Mouse (Mus musculus) embryonic facial prominence, embryonic 11.5 days (tissue): ENCODE measurements around the gene Krt4. TPM values are rescaled to one million over a fixed set of nuclear protein-coding genes. Genes with fewer than 3 reads are reported as not detected.

Experiments used
- ATAC-seq: fragments of 200-750 bp; cut with Nextera tagmentation; replicated peaks from 2 replicates; pipeline ENCODE4 v1.8.0; 2017; ENCODE audit warnings: low read depth; ENCODE audit not compliant: insufficient number of reproducible peaks, low FRiP score, low TSS enrichment
- DNase-seq: peaks from one replicate; pipeline ENCODE4 v3.0.0-alpha.2; 2015; ENCODE audit warnings: low spot score
- H3K27ac ChIP-seq: fragments of 300-500 bp; sonication (generic); replicated peaks from 2 replicates; pipeline ENCODE4 v1.5.1; 2014; ENCODE audit warnings: mild to moderate bottlenecking, low read depth, low read length, control low read depth
- H3K27me3 ChIP-seq: fragments of 300-500 bp; sonication (generic); 2 replicates; pipeline ENCODE4 v1.6.1; 2014; ENCODE audit warnings: mild to moderate bottlenecking, low read length, moderate library complexity, mixed read lengths; ENCODE audit not compliant: control insufficient read depth, insufficient read depth
- H3K36me3 ChIP-seq: fragments of 300-500 bp; sonication (generic); replicated peaks from 2 replicates; pipeline ENCODE4 v1.6.1; 2014; ENCODE audit warnings: low read depth, mild to moderate bottlenecking, low read length, moderate library complexity, mixed read lengths; ENCODE audit not compliant: control insufficient read depth, insufficient read depth
- H3K4me1 ChIP-seq: fragments of 300-500 bp; sonication (generic); 2 replicates; pipeline ENCODE4 v1.6.1; 2014; ENCODE audit warnings: low read length, mixed read lengths; ENCODE audit not compliant: control insufficient read depth, insufficient read depth
- H3K4me2 ChIP-seq: fragments of 300-500 bp; sonication (generic); 2 replicates; pipeline ENCODE4 v1.6.1; 2014; ENCODE audit warnings: low read depth, mild to moderate bottlenecking, control low read depth, low read length, moderate library complexity
- H3K4me3 ChIP-seq: fragments of 300-500 bp; sonication (generic); 2 replicates; pipeline ENCODE4 v1.5.1; 2014; ENCODE audit warnings: low read depth, low read length, control low read depth
- H3K9ac ChIP-seq: fragments of 300-500 bp; sonication (generic); replicated peaks from 2 replicates; pipeline ENCODE4 v1.6.1; 2014; ENCODE audit warnings: mild to moderate bottlenecking, control low read depth, low read length
- H3K9me3 ChIP-seq: fragments of 300-500 bp; sonication (generic); replicated peaks from 2 replicates; pipeline ENCODE4 v1.6.1; 2016; ENCODE audit warnings: mild to moderate bottlenecking, low read length, inconsistent platforms, mixed read lengths; ENCODE audit not compliant: control insufficient read depth
- WGBS: fragments of 180-500 bp; shearing (Covaris S2); extraction: QIAGEN DNeasy Blood & Tissue Kit; methylation state at CpG from one replicate; pipeline ENCODE4 v1.1.7; 2014; 5-methylcytosine and 5-hydroxymethylcytosine counted together
- polyA plus RNA-seq: library from polyadenylated mRNA; unstranded; fragments of >200 nt; fragmentation: Nextera tagmentation; extraction: Ambion mirVana; gene quantifications from 2 replicates; pipeline ENCODE4 v1.2.1, GENCODE M21; 2014

Gene Krt4
- polyA plus RNA-seq, 1 experiment from 2014 or later = not detected

GRCm38 (mm10) chr15:101941948-101942347 lies 17.4 kb upstream of the Krt4 start:
- 46% methylated on average over 8 of the region's 8 CpGs for WGBS
- H3K9ac ChIP-seq = no peak overlapping the region
- H3K4me1 ChIP-seq = no peaks in the 10 kb centered on the region
- ATAC-seq (no peak), DNase-seq (no peak)
- H3K27me3 ChIP-seq = no peaks in the 10 kb centered on the region
- no peak overlapping the region for H3K4me2 ChIP-seq
- no peak overlapping the region for H3K4me3 ChIP-seq
- no peaks in the 10 kb centered on the region for H3K9me3 ChIP-seq
- H3K27ac ChIP-seq = no peak overlapping the region
- H3K36me3 ChIP-seq = no peaks in the 10 kb centered on the region

- no peak for DNase-seq
Observed at GRCm38 (mm10) chr15:101940274-101940829, 15.8 kb upstream of the Krt4 start, which contains the start of gene Krt79. TSS of gene Krt79 (minus strand) at chr15:101940324.

GRCm38 (mm10) chr15:101938600-101939308 lies 14.2 kb upstream of the Krt4 start:
- Histone ChIP-seq H3K27me3 (no peaks in the 10 kb centered on the region), H3K4me2 (no peak overlapping the region), H3K36me3 (no peaks in the 10 kb centered on the region), H3K9ac (no peak overlapping the region), H3K27ac (no peak overlapping the region), H3K4me1 (no peaks in the 10 kb centered on the region), H3K9me3 (no peaks in the 10 kb centered on the region), H3K4me3 (no peak overlapping the region)
- ATAC-seq (no peak), DNase-seq (no peak)
- WGBS = 82% methylated on average over 9 of the region's 9 CpGs

More at GRCm38 (mm10) chr15:101940274-101940829, 15.8 kb upstream of the Krt4 start, which contains the start of gene Krt79:
- Histone ChIP-seq H3K4me1 (no peaks in the 10 kb centered on the region), H3K27ac (no peak within 1 kb of the TSS), H3K4me2 (no peak within 1 kb of the TSS), H3K27me3 (no peaks in the 10 kb centered on the region), H3K36me3 (no peaks in the 10 kb centered on the region), H3K9me3 (no peaks in the 10 kb centered on the region), H3K4me3 (no peak within 1 kb of the TSS), H3K9ac (no peak within 1 kb of the TSS)
- ATAC-seq = no peak
- 60% methylated on average over 5 of the region's 6 CpGs for WGBS

GRCm38 (mm10) chr15:101933024-101933423 lies 8.5 kb upstream of the Krt4 start:
- Histone ChIP-seq H3K27ac (no peak overlapping the region), H3K9ac (no peak overlapping the region), H3K36me3 (no peaks in the 10 kb centered on the region), H3K4me3 (no peak overlapping the region), H3K4me1 (no peaks in the 10 kb centered on the region; the same call in 1 of the 2 replicates), H3K4me2 (no peak overlapping the region), H3K27me3 (0 out of 2 replicates have a peak, but pooled peaks cover 4% of the 10 kb centered on the region), H3K9me3 (no peaks in the 10 kb centered on the region)
- DNase-seq (no peak), ATAC-seq (no peak)
- WGBS = 69% methylated on average over 6 of the region's 6 CpGs

GRCm38 (mm10) chr15:101929666-101930065 lies 5.1 kb upstream of the Krt4 start:
- ATAC-seq (no peak), DNase-seq (peak; percentile 45)
- no peaks in the 10 kb centered on the region for H3K9me3 ChIP-seq
- whole genome bisulfite sequencing = 2% methylated on average over 17 of the region's 17 CpGs
- 0 out of 2 replicates have a peak, but pooled peaks cover 4% of the 10 kb centered on the region for H3K27me3 ChIP-seq
- H3K4me1 ChIP-seq = no peaks in the 10 kb centered on the region; the same call in 1 of the 2 replicates
- H3K4me3 ChIP-seq = peak overlapping the region; percentile 9
- H3K4me2 ChIP-seq = peak overlapping the region; percentile 42
- no peaks in the 10 kb centered on the region for H3K36me3 ChIP-seq
- peak overlapping the region; percentile 34; the same call in 1 of the 2 replicates for H3K9ac ChIP-seq
- no peak overlapping the region for H3K27ac ChIP-seq

GRCm38 (mm10) chr15:101929087-101929486 lies 4.6 kb upstream of the Krt4 start:
- no peak for ATAC-seq
- H3K4me3 ChIP-seq = no peak overlapping the region
- no peaks in the 10 kb centered on the region; the same call in 1 of the 2 replicates for H3K4me1 ChIP-seq
- H3K4me2 ChIP-seq = no peak overlapping the region
- H3K36me3 ChIP-seq = no peaks in the 10 kb centered on the region
- H3K9me3 ChIP-seq = no peaks in the 10 kb centered on the region
- H3K9ac ChIP-seq = no peak overlapping the region
- 11% methylated on average over 9 of the region's 9 CpGs for WGBS
- DNase-seq = no peak
- H3K27ac ChIP-seq = no peak overlapping the region
- 0 out of 2 replicates have a peak, but pooled peaks cover 4% of the 10 kb centered on the region for H3K27me3 ChIP-seq

GRCm38 (mm10) chr15:101927340-101928080 lies 3.0 kb upstream of the Krt4 start:
- ATAC-seq (no peak), DNase-seq (peak; percentile 41)
- Histone ChIP-seq H3K9ac (no peak overlapping the region), H3K27ac (no peak overlapping the region), H3K9me3 (no peaks in the 10 kb centered on the region), H3K4me1 (no peaks in the 10 kb centered on the region; the same call in 1 of the 2 replicates), H3K4me3 (no peak overlapping the region), H3K4me2 (no peak overlapping the region), H3K27me3 (0 out of 2 replicates have a peak, but pooled peaks cover 4% of the 10 kb centered on the region), H3K36me3 (no peaks in the 10 kb centered on the region)
- WGBS = 66% methylated on average over 12 of the region's 12 CpGs
